Mouse (Mus musculus) MEL (cell line): ENCODE data around the gene Pgpep1l. TPM values are rescaled to one million over a fixed set of nuclear protein-coding genes. Genes with fewer than 3 reads are reported as not detected.

Experiments
- DNase-seq: peaks from one replicate; pipeline ENCODE4 v3.0.0; 2011; ENCODE audit warnings: low read depth, low spot score
- H3K27ac ChIP-seq: 2 replicates; pipeline ENCODE4 v1.5.1; 2012; ENCODE audit warnings: low read depth, mild to moderate bottlenecking, control low read depth, low read length, moderate library complexity; ENCODE audit not compliant: control insufficient read depth
- H3K27me3 ChIP-seq, 2 experiments: fragments of 150-350 bp in 1 of 2; sonication (generic) in 1 of 2; 2 replicates each; pipeline ENCODE4 v1.6.1; 2012; ENCODE audit warnings: low read length in 2 of 2, mild to moderate bottlenecking in 2 of 2, improper control_type of control experiment in 1 of 2, moderate library complexity in 1 of 2; ENCODE audit not compliant: insufficient read depth in 2 of 2, control insufficient read depth in 1 of 2
- H3K36me3 ChIP-seq, 2 experiments: 2 replicates each; pipeline ENCODE4 v1.6.1; 2012 to 2014; ENCODE audit warnings: low read length in 2 of 2, improper control_type of control experiment in 1 of 2, inconsistent platforms in 1 of 2, mild to moderate bottlenecking in 1 of 2; ENCODE audit not compliant: insufficient read depth in 2 of 2, control insufficient read depth in 1 of 2
- H3K4me1 ChIP-seq, 2 experiments: fragments of 150-350 bp in 1 of 2; sonication (generic) in 1 of 2; 2 replicates each; pipeline ENCODE4 v1.6.1; 2012; ENCODE audit warnings: low read length in 2 of 2, improper control_type of control experiment in 1 of 2, mild to moderate bottlenecking in 1 of 2; ENCODE audit not compliant: insufficient read depth in 2 of 2, control insufficient read depth in 1 of 2
- H3K4me3 ChIP-seq, 2 experiments: fragments of 150-350 bp in 1 of 2; sonication (generic) in 1 of 2; 2 replicates each; pipeline ENCODE4 v1.5.1; 2012; ENCODE audit warnings: low read depth in 2 of 2, low read length in 2 of 2, mild to moderate bottlenecking in 2 of 2, moderate library complexity in 2 of 2, control low read depth in 1 of 2, improper control_type of control experiment in 1 of 2; ENCODE audit not compliant: control insufficient read depth in 1 of 2, insufficient read depth in 1 of 2
- H3K79me2 ChIP-seq: 2 replicates; pipeline ENCODE4 v1.6.1; 2012; ENCODE audit warnings: mild to moderate bottlenecking, low read length, moderate library complexity; ENCODE audit not compliant: control insufficient read depth, poor library complexity, insufficient read depth
- H3K9ac ChIP-seq: 2 replicates; pipeline ENCODE4 v1.6.1; 2012; ENCODE audit warnings: low read depth, mild to moderate bottlenecking, control low read depth, low read length, moderate library complexity; ENCODE audit not compliant: control insufficient read depth, poor library complexity, severe bottlenecking
- H3K9me3 ChIP-seq: fragments of 150-350 bp; sonication (generic); replicated peaks from 2 replicates; pipeline ENCODE4 v1.6.1; 2012; ENCODE audit warnings: mild to moderate bottlenecking, low read length, improper control_type of control experiment, moderate library complexity; ENCODE audit not compliant: insufficient read depth
- BHLHE40 ChIP-seq: IDR thresholded peaks from 2 replicates; pipeline ENCODE4 v1.6.1; 2012; ENCODE audit warnings: low read depth, mild to moderate bottlenecking, inconsistent platforms, low read length, improper control_type of control experiment, borderline replicate concordance
- CHD1 ChIP-seq: IDR thresholded peaks from 2 replicates; pipeline ENCODE4 v1.6.1; 2012; ENCODE audit warnings: low read depth, mild to moderate bottlenecking, inconsistent platforms, low read length, improper control_type of control experiment
- CHD2 ChIP-seq: IDR thresholded peaks from 2 replicates; pipeline ENCODE4 v1.6.1; 2011; ENCODE audit warnings: low read length, improper control_type of control experiment
- E2F4 ChIP-seq: IDR thresholded peaks from 2 replicates; pipeline ENCODE4 v1.6.1; 2011; ENCODE audit warnings: low read depth, low read length, improper control_type of control experiment, borderline replicate concordance
- EP300 ChIP-seq, 2 experiments: IDR thresholded peaks; 2 replicates each; pipeline ENCODE4 v1.6.1; 2011; ENCODE audit warnings: improper control_type of control experiment in 2 of 2, low read length in 2 of 2, low read depth in 1 of 2, mild to moderate bottlenecking in 1 of 2
- GABPA ChIP-seq: IDR thresholded peaks from 2 replicates; pipeline ENCODE4 v1.6.1; 2012; ENCODE audit warnings: low read depth, mild to moderate bottlenecking, inconsistent platforms, low read length, improper control_type of control experiment, moderate library complexity
- GATA1 ChIP-seq: IDR thresholded peaks from 2 replicates; pipeline ENCODE4 v1.6.1; 2011; ENCODE audit warnings: low read depth, low read length, improper control_type of control experiment
- HCFC1 ChIP-seq: IDR thresholded peaks from 2 replicates; pipeline ENCODE4 v1.6.1; 2012; ENCODE audit warnings: low read depth, mild to moderate bottlenecking, inconsistent platforms, low read length, improper control_type of control experiment, moderate library complexity
- KAT2A ChIP-seq: conservative IDR thresholded peaks from 2 replicates; pipeline ENCODE4 v1.6.1; 2012; ENCODE audit warnings: low read depth, low read length, improper control_type of control experiment, inconsistent platforms
- MAX ChIP-seq: IDR thresholded peaks from 2 replicates; pipeline ENCODE4 v1.6.1; 2011; ENCODE audit warnings: low read length, improper control_type of control experiment
- MXI1 ChIP-seq: IDR thresholded peaks from 2 replicates; pipeline ENCODE4 v1.6.1; 2011; ENCODE audit warnings: mild to moderate bottlenecking, low read depth, low read length, improper control_type of control experiment
- MYC ChIP-seq: IDR thresholded peaks from 2 replicates; pipeline ENCODE4 v1.6.1; 2011; ENCODE audit warnings: low read depth, mild to moderate bottlenecking, low read length, improper control_type of control experiment, moderate library complexity
- NELFE ChIP-seq: IDR thresholded peaks from 2 replicates; pipeline ENCODE4 v1.6.1; 2011; ENCODE audit warnings: low read depth, low read length, improper control_type of control experiment
- NRF1 ChIP-seq: IDR thresholded peaks from 2 replicates; pipeline ENCODE4 v1.6.1; 2014; ENCODE audit warnings: low read depth, mild to moderate bottlenecking, inconsistent platforms, low read length, improper control_type of control experiment, moderate library complexity; ENCODE audit not compliant: poor library complexity, insufficient read depth, severe bottlenecking
- POLR2AphosphoS2 ChIP-seq: IDR thresholded peaks from 2 replicates; pipeline ENCODE4 v1.6.1; 2011; ENCODE audit warnings: low read length, improper control_type of control experiment
- SMC3 ChIP-seq: IDR thresholded peaks from 2 replicates; pipeline ENCODE4 v1.6.1; 2011; ENCODE audit warnings: low read depth, low read length, improper control_type of control experiment
- TAL1 ChIP-seq: IDR thresholded peaks from 2 replicates; pipeline ENCODE4 v1.6.1; 2012; ENCODE audit warnings: mild to moderate bottlenecking, inconsistent platforms, low read length, moderate library complexity, mixed read lengths
- TBP ChIP-seq: IDR thresholded peaks from 2 replicates; pipeline ENCODE4 v1.8.0; 2011; ENCODE audit warnings: low read depth, low read length, improper control_type of control experiment
- UBTF ChIP-seq: IDR thresholded peaks from 2 replicates; pipeline ENCODE4 v1.6.1; 2012; ENCODE audit warnings: low read depth, mild to moderate bottlenecking, inconsistent platforms, low read length, improper control_type of control experiment, moderate library complexity, borderline replicate concordance; ENCODE audit not compliant: insufficient read depth
- USF2 ChIP-seq, 2 experiments: IDR thresholded peaks; 2 replicates each; pipeline ENCODE4 v1.6.1; 2011 to 2012; ENCODE audit warnings: improper control_type of control experiment in 2 of 2, low read length in 2 of 2, borderline replicate concordance in 1 of 2, inconsistent platforms in 1 of 2, low read depth in 1 of 2, mild to moderate bottlenecking in 1 of 2; ENCODE audit not compliant: insufficient read depth in 1 of 2
- ZC3H11A ChIP-seq: IDR thresholded peaks from 2 replicates; pipeline ENCODE4 v1.6.1; 2012; ENCODE audit warnings: low read depth, mild to moderate bottlenecking, inconsistent platforms, low read length, improper control_type of control experiment
- ZKSCAN1 ChIP-seq: IDR thresholded peaks from 2 replicates; pipeline ENCODE4 v1.6.1; 2012; ENCODE audit warnings: low read depth, mild to moderate bottlenecking, inconsistent platforms, low read length, improper control_type of control experiment, moderate library complexity
- polyA plus RNA-seq, 2 experiments: library from polyadenylated mRNA; stranded (reverse) in 1 of 2; unstranded in 1 of 2; fragments of >175 nt in 1 of 2; fragments of >200 nt in 1 of 2; gene quantifications; 2 replicates each; pipeline versions ENCODE4 v1.2.1 to v1.2.4; 2012; ENCODE audit warnings: low replicate concordance in 2 of 2, low read depth in 1 of 2; ENCODE audit not compliant: insufficient read length in 2 of 2, insufficient read depth in 1 of 2, missing spikeins in 1 of 2
- total RNA-seq: library from RNA; depleted of rRNA; stranded (reverse); fragments of 300-350 nt; gene quantifications from 2 replicates; pipeline ENCODE4 v1.2.3, GENCODE M21; 2012

Pgpep1l gene
- total and polyA plus RNA-seq, 3 experiments, result not detected

DNA sequence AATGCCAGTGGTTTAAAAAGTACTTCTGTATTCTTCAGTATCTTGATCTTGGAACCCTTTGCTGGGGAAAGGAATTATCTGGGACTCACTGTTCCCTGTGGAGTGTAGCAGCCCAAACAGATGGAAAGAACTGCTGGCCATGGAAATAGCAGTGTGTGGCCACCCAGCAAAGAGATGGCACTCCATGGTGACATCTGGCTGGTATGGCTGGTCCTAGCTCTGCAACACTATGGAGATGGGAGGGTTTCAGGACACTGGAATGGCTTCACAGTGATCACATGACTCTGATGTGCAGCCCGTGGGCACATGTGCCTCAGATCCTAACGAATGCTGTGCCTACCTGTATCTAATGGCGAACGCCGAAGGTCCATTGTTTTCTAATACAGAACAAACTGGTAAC, 31.5 kb downstream of the Pgpep1l start:
- Histone ChIP-seq H3K4me1 (peaks cover 2 to 5% of the 10 kb centered on the region in 2 experiments; a peak in 1 of 4 replicates), H3K27me3 (no peaks in the 10 kb centered on the region), H3K9ac (no peak overlapping the region), H3K36me3 (peaks cover 0 to 4% of the 10 kb centered on the region in 2 experiments; a peak in 2 of 4 replicates), H3K9me3 (no peaks in the 10 kb centered on the region), H3K79me2 (no peaks in the 10 kb centered on the region), H3K4me3 (no peak overlapping the region), H3K27ac (no peak overlapping the region)
- TF ChIP-seq GABPA (no peak), USF2 (IDR thresholded peaks at IDR 0.05; ENCODE audit: borderline replicate concordance in 1 of 2, insufficient read depth in 1 of 2, low read depth in 1 of 2, low read length in 2 of 2) (no peak), NELFE (no peak), UBTF (no peak), GATA1 (no peak), TBP (no peak), SMC3 (no peak), TAL1 (no peak), ZKSCAN1 (no peak), BHLHE40 (no peak), ZC3H11A (no peak)
- DNase-seq, result no peak

DNA sequence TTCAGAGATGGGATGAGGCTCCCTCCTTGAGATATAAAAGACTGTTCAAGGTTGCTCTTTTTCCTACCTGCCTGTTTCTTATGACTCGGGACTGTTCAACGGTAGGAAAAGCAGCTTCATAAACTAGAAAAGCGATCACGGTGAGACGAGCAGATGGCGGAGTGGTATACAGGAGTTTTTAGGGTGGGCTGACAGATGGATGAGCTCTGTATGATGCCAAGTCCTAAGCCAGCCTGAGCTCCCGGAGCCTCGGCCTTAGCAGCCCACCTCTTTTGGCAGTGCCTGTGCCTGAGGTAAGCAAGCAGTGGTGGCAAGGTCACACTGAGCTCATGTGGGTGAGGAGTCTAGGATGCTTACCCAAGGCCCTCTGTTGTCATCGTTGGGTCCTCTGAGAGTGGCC, 33.2 kb downstream of the Pgpep1l start:
- Histone ChIP-seq H3K27ac (no peak overlapping the region), H3K79me2 (no peaks in the 10 kb centered on the region), H3K9ac (no peak overlapping the region), H3K9me3 (no peaks in the 10 kb centered on the region), H3K4me1 (peaks cover 2 to 14% of the 10 kb centered on the region in 2 experiments; a peak in 2 of 4 replicates), H3K27me3 (no peaks in the 10 kb centered on the region), H3K4me3 (no peak overlapping the region), H3K36me3 (peaks cover 0 to 13% of the 10 kb centered on the region in 2 experiments; a peak in 3 of 4 replicates)
- DNase-seq, result no peak
- TF ChIP-seq POLR2AphosphoS2, result no peak
- no peak for TF ChIP-seq ZKSCAN1
- no peak for TF ChIP-seq E2F4
- TF ChIP-seq BHLHE40, result no peak
- no peak for TF ChIP-seq MYC
- TF ChIP-seq CHD1, result no peak
- no peak for TF ChIP-seq NRF1
- TF ChIP-seq USF2 (IDR thresholded peaks at IDR 0.05; ENCODE audit: borderline replicate concordance in 1 of 2, insufficient read depth in 1 of 2, low read depth in 1 of 2, low read length in 2 of 2), result no peak
- TF ChIP-seq SMC3, result no peak
- TF ChIP-seq HCFC1, result no peak
- TF ChIP-seq MAX, result no peak
- TF ChIP-seq CHD2, result no peak
- no peak for TF ChIP-seq ZC3H11A
- no peak for TF ChIP-seq MXI1
- TF ChIP-seq TBP, result no peak
- no peak for TF ChIP-seq KAT2A
- no peak for TF ChIP-seq EP300 (IDR thresholded peaks at IDR 0.05; ENCODE audit: low read depth in 1 of 2, low read length in 2 of 2)
